Mouse (Mus musculus) forebrain, embryonic 16.5 days (tissue): ENCODE data around the gene Rho. TPM values are rescaled to one million over a fixed set of nuclear protein-coding genes. Genes with fewer than 3 reads are reported as not detected.

Source experiments
- ATAC-seq: fragments of 200-750 bp; cut with Nextera tagmentation; 2 replicates; pipeline ENCODE4 v1.8.0; 2017; ENCODE audit warnings: mild to moderate bottlenecking, moderate library complexity
- H3K27ac ChIP-seq: fragments of 300-500 bp; sonication (generic); 2 replicates; pipeline ENCODE4 v1.5.1; 2014; ENCODE audit warnings: low read length, control low read depth
- H3K27me3 ChIP-seq: fragments of 300-500 bp; sonication (generic); replicated peaks from 2 replicates; pipeline ENCODE4 v1.6.1; 2014; ENCODE audit warnings: low read length; ENCODE audit not compliant: control insufficient read depth, insufficient read depth
- H3K36me3 ChIP-seq: fragments of 300-500 bp; sonication (generic); 2 replicates; pipeline ENCODE4 v1.6.1; 2014; ENCODE audit not compliant: control insufficient read depth, insufficient read depth
- H3K4me1 ChIP-seq: fragments of 300-500 bp; sonication (generic); replicated peaks from 2 replicates; pipeline ENCODE4 v1.6.1; 2014; ENCODE audit warnings: low read length; ENCODE audit not compliant: control insufficient read depth, insufficient read depth
- H3K4me2 ChIP-seq: fragments of 300-500 bp; sonication (generic); 2 replicates; pipeline ENCODE4 v1.6.1; 2014; ENCODE audit warnings: mild to moderate bottlenecking, low read length, control low read depth
- H3K4me3 ChIP-seq: fragments of 300-500 bp; sonication (generic); replicated peaks from 2 replicates; pipeline ENCODE4 v1.5.1; 2014; ENCODE audit warnings: mild to moderate bottlenecking, low read length, control low read depth
- H3K9ac ChIP-seq: fragments of 300-500 bp; sonication (generic); replicated peaks from 2 replicates; pipeline ENCODE4 v1.6.1; 2014; ENCODE audit warnings: low read depth, low read length, control low read depth
- H3K9me3 ChIP-seq: fragments of 300-500 bp; sonication (generic); 2 replicates; pipeline ENCODE4 v1.6.1; 2016; ENCODE audit warnings: low read length; ENCODE audit not compliant: control insufficient read depth
- WGBS: fragments of 180-500 bp; shearing (Covaris S2); extraction: QIAGEN DNeasy Blood & Tissue Kit; methylation state at CpG from one replicate; pipeline ENCODE4 v1.1.7; 2014; 5-methylcytosine and 5-hydroxymethylcytosine counted together
- polyA plus RNA-seq: library from polyadenylated mRNA; unstranded; fragments of >200 nt; fragmentation: Nextera tagmentation; extraction: Ambion mirVana; gene quantifications from 2 replicates; pipeline ENCODE4 v1.2.1, GENCODE M21; 2015

Gene Rho
- polyA plus RNA-seq, 1 experiment from 2014 or later: 0.15 TPM

- Histone ChIP-seq H3K36me3 (no peaks in the 10 kb centered on the region), H3K4me3 (no peak overlapping the region), H3K4me1 (peaks cover 11% of the 10 kb centered on the region), H3K4me2 (no peak overlapping the region), H3K9ac (no peak overlapping the region), H3K27me3 (no peaks in the 10 kb centered on the region), H3K27ac (no peak overlapping the region), H3K9me3 (no peaks in the 10 kb centered on the region)
- 85% methylated on average over 5 of the region's 5 CpGs for WGBS
- ATAC-seq: no peak
These were observed 36.5 kb downstream of the Rho start for GRCm38 (mm10) chr6:115968086-115968485.

GRCm38 (mm10) chr6:115968700-115969099, 37.2 kb downstream of the Rho start:
- ATAC-seq: no peak
- Histone ChIP-seq H3K27me3 (no peaks in the 10 kb centered on the region), H3K27ac (no peak overlapping the region), H3K4me2 (no peak overlapping the region), H3K36me3 (no peaks in the 10 kb centered on the region), H3K9me3 (no peaks in the 10 kb centered on the region), H3K4me3 (no peak overlapping the region), H3K9ac (no peak overlapping the region), H3K4me1 (peaks cover 11% of the 10 kb centered on the region)
- WGBS: 73% methylated on average over 6 of the region's 6 CpGs

GRCm38 (mm10) chr6:115969103-115969502, 37.6 kb downstream of the Rho start:
- Histone ChIP-seq H3K4me3 (no peak overlapping the region), H3K9me3 (no peaks in the 10 kb centered on the region), H3K4me1 (peaks cover 15% of the 10 kb centered on the region), H3K4me2 (no peak overlapping the region), H3K27me3 (no peaks in the 10 kb centered on the region), H3K27ac (no peak overlapping the region), H3K36me3 (no peaks in the 10 kb centered on the region), H3K9ac (no peak overlapping the region)
- WGBS: 68% methylated on average over 9 of the region's 9 CpGs
- ATAC-seq: no peak

GRCm38 (mm10) chr6:115969952-115970351, 38.4 kb downstream of the Rho start:
- Histone ChIP-seq H3K9ac (no peak overlapping the region), H3K4me1 (peaks cover 18% of the 10 kb centered on the region), H3K4me3 (no peak overlapping the region), H3K27ac (no peak overlapping the region), H3K27me3 (no peaks in the 10 kb centered on the region), H3K9me3 (no peaks in the 10 kb centered on the region), H3K36me3 (no peaks in the 10 kb centered on the region), H3K4me2 (no peak overlapping the region)
- WGBS: 66% methylated on average over 4 of the region's 6 CpGs
- no peak for ATAC-seq

- peak; percentile 54; the same call in 1 of the 2 replicates for ATAC-seq
- no peak overlapping the region for H3K4me3 ChIP-seq
- no peak overlapping the region for H3K4me2 ChIP-seq
- no peaks in the 10 kb centered on the region for H3K36me3 ChIP-seq
- WGBS: 40% methylated on average over 13 of the region's 13 CpGs
- H3K27me3 ChIP-seq: no peaks in the 10 kb centered on the region
- H3K9ac ChIP-seq: no peak overlapping the region
- no peak overlapping the region for H3K27ac ChIP-seq
- peaks cover 18% of the 10 kb centered on the region for H3K4me1 ChIP-seq
- H3K9me3 ChIP-seq: no peaks in the 10 kb centered on the region
These were observed 39.9 kb downstream of the Rho start for GRCm38 (mm10) chr6:115971273-115972060.

GRCm38 (mm10) chr6:115972083-115972764, 40.7 kb downstream of the Rho start:
- peaks cover 18% of the 10 kb centered on the region for H3K4me1 ChIP-seq
- no peak overlapping the region for H3K4me2 ChIP-seq
- no peak overlapping the region for H3K4me3 ChIP-seq
- H3K9me3 ChIP-seq: no peaks in the 10 kb centered on the region
- ATAC-seq: peak; percentile 34
- no peak overlapping the region; the same call in 1 of the 2 replicates for H3K27ac ChIP-seq
- no peaks in the 10 kb centered on the region for H3K27me3 ChIP-seq
- no peak overlapping the region for H3K9ac ChIP-seq
- WGBS: 76% methylated on average over 7 of the region's 7 CpGs
- H3K36me3 ChIP-seq: no peaks in the 10 kb centered on the region

GRCm38 (mm10) chr6:115973139-115973875, 41.8 kb downstream of the Rho start:
- Histone ChIP-seq H3K27ac (no peak overlapping the region), H3K4me3 (no peak overlapping the region), H3K36me3 (no peaks in the 10 kb centered on the region), H3K9me3 (no peaks in the 10 kb centered on the region), H3K9ac (no peak overlapping the region), H3K4me2 (no peak overlapping the region), H3K4me1 (peaks cover 18% of the 10 kb centered on the region), H3K27me3 (no peaks in the 10 kb centered on the region)
- WGBS: 89% methylated on average over 15 of the region's 15 CpGs
- ATAC-seq: no peak

GRCm38 (mm10) chr6:115973881-115974662, 42.5 kb downstream of the Rho start:
- Histone ChIP-seq H3K4me1 (peaks cover 18% of the 10 kb centered on the region), H3K4me3 (no peak overlapping the region), H3K9me3 (no peaks in the 10 kb centered on the region), H3K27ac (no peak overlapping the region), H3K27me3 (no peaks in the 10 kb centered on the region), H3K36me3 (no peaks in the 10 kb centered on the region), H3K9ac (no peak overlapping the region), H3K4me2 (no peak overlapping the region)
- WGBS: 64% methylated on average over 16 of the region's 16 CpGs
- ATAC-seq: no peak
